Mouse (Mus musculus) liver, embryonic 13.5 days (tissue): Measurements from ENCODE around the gene Ascc2. TPM values are rescaled to one million over a fixed set of nuclear protein-coding genes. Genes with fewer than 3 reads are reported as not detected.

Experiments
- ATAC-seq: fragments of 200-750 bp; cut with Nextera tagmentation; 2 replicates; pipeline ENCODE4 v1.8.0; 2017; ENCODE audit warnings: low read depth, mild to moderate bottlenecking, moderate number of reproducible peaks, moderate library complexity
- DNase-seq: peaks from one replicate; pipeline ENCODE4 v3.0.0; 2022
- H3K27ac ChIP-seq: fragments of 300-500 bp; sonication (generic); 2 replicates; pipeline ENCODE4 v1.5.1; 2015; ENCODE audit warnings: moderate library complexity, mild to moderate bottlenecking, inconsistent platforms
- H3K27me3 ChIP-seq: fragments of 300-500 bp; sonication (generic); 2 replicates; pipeline ENCODE4 v1.6.1; 2015; ENCODE audit warnings: mild to moderate bottlenecking, inconsistent platforms
- H3K36me3 ChIP-seq: fragments of 300-500 bp; sonication (generic); 2 replicates; pipeline ENCODE4 v1.6.1; 2015; ENCODE audit warnings: mild to moderate bottlenecking, inconsistent platforms
- H3K4me1 ChIP-seq: fragments of 300-500 bp; sonication (generic); replicated peaks from 2 replicates; pipeline ENCODE4 v1.6.1; 2015; ENCODE audit warnings: inconsistent platforms
- H3K4me2 ChIP-seq: fragments of 300-500 bp; sonication (generic); 2 replicates; pipeline ENCODE4 v1.6.1; 2015; ENCODE audit warnings: inconsistent platforms, mild to moderate bottlenecking, moderate library complexity
- H3K4me3 ChIP-seq: fragments of 300-500 bp; sonication (generic); replicated peaks from 2 replicates; pipeline ENCODE4 v1.5.1; 2015; ENCODE audit warnings: mild to moderate bottlenecking, inconsistent platforms
- H3K9ac ChIP-seq: fragments of 300-500 bp; sonication (generic); 2 replicates; pipeline ENCODE4 v1.6.1; 2015; ENCODE audit warnings: mild to moderate bottlenecking, inconsistent platforms
- H3K9me3 ChIP-seq: fragments of 300-500 bp; sonication (generic); replicated peaks from 2 replicates; pipeline ENCODE4 v1.6.1; 2016; ENCODE audit warnings: inconsistent platforms
- WGBS: fragments of 180-500 bp; shearing (Covaris S2); methylation state at CpG from one replicate; pipeline ENCODE4 v1.1.7; 2015; ENCODE audit not compliant: insufficient replicate concordance; 5-methylcytosine and 5-hydroxymethylcytosine counted together
- polyA plus RNA-seq: library from polyadenylated mRNA; unstranded; fragments of >200 nt; fragmentation: Nextera tagmentation; extraction: Ambion mirVana; gene quantifications from 2 replicates; pipeline ENCODE4 v1.2.1, GENCODE M21; 2015

The Ascc2 gene
- polyA plus RNA-seq, result 18.9 and 23.9 TPM in 2 replicates

DNA sequence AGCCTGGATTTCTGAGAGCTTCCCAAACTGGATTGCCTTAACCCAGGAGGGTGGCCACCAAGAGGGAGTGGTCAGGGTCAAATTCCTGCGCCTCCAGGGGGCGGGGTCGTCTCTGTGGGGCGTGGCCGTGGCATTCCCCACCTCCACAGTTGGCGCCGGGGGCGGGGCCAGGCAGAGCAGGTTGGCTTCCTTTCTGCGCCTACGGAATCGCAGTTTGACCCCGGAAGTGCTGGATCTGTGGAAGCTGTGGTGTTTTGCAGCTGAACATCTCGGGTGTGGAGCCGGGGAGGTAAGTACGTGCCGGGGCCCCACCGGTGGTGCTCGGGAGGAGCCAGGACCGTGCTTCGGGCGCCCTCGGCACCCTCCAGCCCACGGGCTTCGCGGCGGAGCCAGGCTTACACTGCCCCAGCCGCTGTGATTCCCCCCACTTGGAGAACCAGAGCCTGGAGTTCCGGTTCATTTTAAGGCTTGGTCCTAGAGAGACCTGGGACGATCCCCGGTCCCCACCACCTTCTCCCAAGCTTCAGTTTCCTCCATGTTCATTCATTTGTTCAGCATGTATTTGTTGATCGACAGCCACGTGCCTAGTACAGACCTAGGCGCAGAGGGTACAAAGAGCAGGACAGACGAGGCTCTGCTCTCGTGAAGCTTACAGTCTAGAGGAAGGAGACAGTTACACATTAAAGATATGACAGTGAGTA is at the start of gene Ascc2:
TSS of gene Ascc2 (plus strand) at position 214 of the 701 bp plus-strand sequence.
- H3K4me2 ChIP-seq, result peak within 1 kb of the TSS; percentile 85
- peak within 1 kb of the TSS; percentile 85 for H3K27ac ChIP-seq
- ATAC-seq, result peak; percentile 90
- WGBS, result under 1% methylated on average over 35 of the region's 35 CpGs
- H3K27me3 ChIP-seq, result 0 out of 2 replicates have a peak, but pooled peaks cover 5% of the 10 kb centered on the region
- peak; percentile 95 for DNase-seq
- H3K4me1 ChIP-seq, result peaks cover 56% of the 10 kb centered on the region
- peak within 1 kb of the TSS; percentile 79 for H3K9ac ChIP-seq
- H3K9me3 ChIP-seq, result no peaks in the 10 kb centered on the region
- H3K4me3 ChIP-seq, result peak within 1 kb of the TSS; percentile 77
- peaks cover 23% of the 10 kb centered on the region for H3K36me3 ChIP-seq

DNA sequence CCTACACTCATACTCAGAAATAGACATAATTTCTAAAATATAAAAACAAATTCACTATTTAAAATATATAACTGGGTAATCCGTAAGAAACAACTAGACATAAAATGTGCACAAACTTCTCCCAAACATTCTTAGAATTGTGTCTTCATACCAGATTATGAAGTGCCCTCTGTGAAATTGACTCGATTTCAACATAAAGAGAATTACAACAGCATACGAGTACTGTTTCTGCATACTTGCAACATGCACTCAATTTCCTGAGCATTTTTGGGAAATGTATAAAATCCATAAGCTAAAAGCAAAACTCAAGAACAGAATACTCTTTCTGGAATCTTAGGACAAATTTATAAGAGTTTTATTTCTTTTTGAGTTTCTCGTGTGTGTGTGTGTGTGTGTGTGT is 45.7 kb upstream of the Ascc2 start:
- no peaks in the 10 kb centered on the region for H3K9me3 ChIP-seq
- no peak for ATAC-seq
- WGBS, result 80% methylated on average over 4 of the region's 4 CpGs
- H3K4me1 ChIP-seq, result peaks cover 52% of the 10 kb centered on the region
- no peaks in the 10 kb centered on the region for H3K27me3 ChIP-seq
- DNase-seq, result no peak
- H3K4me2 ChIP-seq, result peak overlapping the region; percentile 81
- no peak overlapping the region for H3K27ac ChIP-seq
- peaks cover 22% of the 10 kb centered on the region for H3K36me3 ChIP-seq
- H3K4me3 ChIP-seq, result peak overlapping the region; percentile 99
- H3K9ac ChIP-seq, result peak overlapping the region; percentile 44

DNA sequence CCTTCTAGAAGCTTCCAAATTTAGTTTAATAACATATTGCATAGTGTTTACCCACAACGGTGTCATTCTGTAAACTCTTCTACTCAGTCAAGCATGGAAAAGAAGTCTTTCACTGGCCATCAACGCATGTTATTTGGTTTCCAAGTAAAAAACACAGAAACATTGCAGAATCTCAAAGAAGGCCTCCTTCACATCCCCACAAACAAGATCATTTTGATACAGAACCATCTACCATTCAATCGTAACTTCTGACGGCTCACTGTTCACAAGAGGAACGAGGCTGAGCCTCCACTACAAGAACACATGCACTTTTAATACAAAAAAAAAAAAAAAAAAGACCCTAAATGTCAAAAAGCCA is 44.1 kb upstream of the Ascc2 start:
- no peak for ATAC-seq
- Histone ChIP-seq H3K4me2 (peak overlapping the region; percentile 81), H3K36me3 (0 out of 2 replicates have a peak, but pooled peaks cover 12% of the 10 kb centered on the region), H3K27me3 (no peaks in the 10 kb centered on the region), H3K4me1 (peaks cover 49% of the 10 kb centered on the region), H3K9ac (peak overlapping the region; percentile 100), H3K27ac (peak overlapping the region; percentile 96), H3K9me3 (no peaks in the 10 kb centered on the region), H3K4me3 (peak overlapping the region; percentile 99)
- WGBS, result 16% methylated on average over 5 of the region's 5 CpGs
- no peak for DNase-seq

DNA sequence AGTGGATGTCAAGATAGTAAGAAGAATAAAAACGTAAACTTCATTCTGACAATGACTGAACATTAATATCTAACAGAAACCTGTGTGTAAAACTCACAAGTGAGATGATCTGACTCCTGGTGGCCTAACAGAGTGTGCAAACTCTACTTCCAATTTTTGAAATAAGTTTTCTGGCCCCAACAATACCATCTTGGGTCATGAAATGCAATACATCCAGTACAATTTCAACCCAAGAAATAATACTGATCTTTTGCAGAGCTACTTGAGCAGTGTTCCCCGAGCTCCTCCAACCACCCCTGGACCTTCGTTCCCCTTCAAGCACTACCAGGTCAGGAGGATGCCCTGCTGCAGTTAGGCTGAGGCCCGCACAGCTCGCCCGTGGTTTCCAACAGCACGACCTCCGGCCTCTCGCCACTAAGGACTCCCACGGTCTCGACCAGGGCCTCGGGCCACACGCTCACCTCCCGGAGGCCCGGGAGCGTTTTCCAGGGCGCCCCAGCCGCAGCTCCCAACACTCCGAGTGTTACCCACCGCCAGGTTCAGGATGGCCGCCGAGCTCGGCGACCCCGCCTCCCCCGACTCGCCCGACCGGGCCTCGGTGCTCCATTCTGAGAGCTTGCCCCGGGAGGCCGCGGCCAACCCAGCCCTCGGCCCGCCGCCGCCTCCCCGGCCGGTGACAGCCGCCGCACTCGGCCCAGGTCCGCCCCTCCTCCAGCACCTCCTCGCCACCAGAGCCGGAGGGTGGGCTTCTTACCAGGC is 43.5 kb upstream of the Ascc2 start:
- no peaks in the 10 kb centered on the region for H3K27me3 ChIP-seq
- WGBS, result under 1% methylated on average over 38 of the region's 45 CpGs
- peak overlapping the region; percentile 100 for H3K9ac ChIP-seq
- H3K9me3 ChIP-seq, result no peaks in the 10 kb centered on the region
- H3K4me3 ChIP-seq, result peak overlapping the region; percentile 99
- peak overlapping the region; percentile 96 for H3K27ac ChIP-seq
- peak; percentile 83 for ATAC-seq
- DNase-seq, result peak; percentile 54
- H3K36me3 ChIP-seq, result 0 out of 2 replicates have a peak, but pooled peaks cover 12% of the 10 kb centered on the region
- H3K4me2 ChIP-seq, result peak overlapping the region; percentile 81
- peaks cover 49% of the 10 kb centered on the region for H3K4me1 ChIP-seq

DNA sequence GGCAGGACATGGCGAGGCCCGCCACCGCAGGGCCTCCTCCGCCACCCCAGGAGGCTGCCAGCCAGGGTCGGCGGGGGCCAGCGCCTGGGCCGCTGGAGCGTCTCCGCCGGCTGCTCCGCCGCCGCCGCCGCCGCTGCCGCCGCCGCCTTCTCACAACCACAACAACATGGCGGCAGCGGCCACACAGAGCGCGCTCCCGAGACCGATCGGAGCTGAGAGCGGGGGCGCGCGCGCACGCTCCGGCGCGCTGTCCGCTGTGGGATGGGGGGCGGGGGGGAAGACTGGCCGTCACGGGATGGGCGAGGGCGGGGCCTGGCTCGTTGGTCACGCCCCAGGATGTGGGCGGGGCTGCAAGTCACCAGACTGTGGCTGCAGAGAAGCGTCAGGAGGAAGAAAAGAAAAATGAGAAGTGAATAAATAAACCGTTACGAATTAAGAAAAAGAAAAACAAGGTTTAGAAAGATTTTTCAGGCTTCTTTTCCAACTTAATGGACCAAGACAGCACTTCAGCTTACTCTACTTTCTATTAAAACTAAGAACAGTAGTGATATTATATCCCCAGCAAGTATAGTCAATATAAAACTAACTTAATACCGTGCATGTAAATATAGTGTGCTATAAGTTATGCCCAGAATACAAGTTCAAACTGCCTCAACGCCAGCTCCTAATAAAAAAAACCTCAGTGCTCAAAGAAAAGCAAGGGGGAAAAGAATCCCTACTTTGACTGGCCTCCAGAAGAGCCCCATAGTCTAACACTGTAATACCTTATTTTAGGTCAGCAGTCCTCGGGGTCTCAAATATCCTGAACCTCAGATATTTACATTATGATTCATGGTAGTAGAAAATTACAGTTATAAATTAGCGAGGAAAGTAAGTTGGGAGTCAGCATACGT is 42.7 kb upstream of the Ascc2 start, which contains the start of gene Mtmr3:
TSS of gene Mtmr3 (minus strand) at position 256 of the 893 bp plus-strand sequence.
- H3K4me1 ChIP-seq, result peaks cover 46% of the 10 kb centered on the region
- H3K9me3 ChIP-seq, result no peaks in the 10 kb centered on the region
- ATAC-seq, result peak; percentile 83
- H3K27ac ChIP-seq, result peak within 1 kb of the TSS; percentile 96
- H3K36me3 ChIP-seq, result 0 out of 2 replicates have a peak, but pooled peaks cover 7% of the 10 kb centered on the region
- peak within 1 kb of the TSS; percentile 81 for H3K4me2 ChIP-seq
- peak within 1 kb of the TSS; percentile 99 for H3K4me3 ChIP-seq
- WGBS, result 5% methylated on average over 36 of the region's 53 CpGs
- DNase-seq, result peak; percentile 94
- H3K27me3 ChIP-seq, result no peaks in the 10 kb centered on the region
- H3K9ac ChIP-seq, result peak within 1 kb of the TSS; percentile 100

DNA sequence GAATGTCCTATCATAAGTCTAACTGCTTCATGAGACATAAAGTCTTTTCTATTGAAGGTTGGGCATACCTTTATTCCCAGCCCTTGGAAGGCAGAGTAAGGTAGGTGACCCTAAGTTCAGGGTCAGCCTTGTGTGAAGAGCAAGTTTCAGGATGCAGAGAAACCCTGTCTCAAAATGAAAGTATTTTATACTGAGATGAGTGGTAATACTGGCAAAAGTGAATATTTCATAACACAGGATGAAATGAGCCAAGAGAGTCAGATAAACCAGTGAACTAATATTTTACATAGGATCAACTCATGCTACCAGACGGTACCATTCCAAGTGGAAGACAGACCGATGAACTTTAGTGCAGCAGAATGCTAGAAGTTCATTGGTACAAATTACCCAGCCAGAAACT is 39.1 kb upstream of the Ascc2 start:
- Histone ChIP-seq H3K4me1 (peaks cover 19% of the 10 kb centered on the region), H3K4me3 (no peak overlapping the region), H3K36me3 (no peaks in the 10 kb centered on the region), H3K4me2 (no peak overlapping the region), H3K27me3 (peaks cover 3% of the 10 kb centered on the region; the same call in 1 of the 2 replicates), H3K9me3 (no peaks in the 10 kb centered on the region), H3K9ac (no peak overlapping the region), H3K27ac (no peak overlapping the region)
- DNase-seq (no peak), ATAC-seq (no peak)
- 82% methylated on average over 2 of the region's 2 CpGs for WGBS

DNA sequence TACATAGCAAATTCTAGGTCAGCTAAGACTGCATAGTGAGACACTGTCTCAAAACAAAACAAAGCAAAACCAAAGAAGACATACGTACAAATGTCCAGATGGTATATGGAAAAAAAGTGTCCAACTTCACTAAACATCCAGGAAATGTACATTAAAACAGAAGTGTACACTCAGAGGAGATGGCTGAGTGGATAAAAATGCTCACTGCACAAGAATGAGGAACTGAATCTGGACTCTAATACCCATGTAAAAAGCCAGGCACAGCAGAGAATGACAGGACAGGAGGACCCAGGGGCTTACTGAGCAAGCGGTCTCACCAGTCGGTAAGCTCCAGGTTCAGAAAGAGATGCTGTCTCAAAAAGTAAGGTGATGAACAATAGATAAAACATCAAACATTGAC is 37.6 kb upstream of the Ascc2 start:
- Histone ChIP-seq H3K9me3 (no peaks in the 10 kb centered on the region), H3K9ac (no peak overlapping the region), H3K27me3 (peaks cover 13% of the 10 kb centered on the region), H3K4me1 (peaks cover 26% of the 10 kb centered on the region), H3K4me3 (no peak overlapping the region), H3K36me3 (no peaks in the 10 kb centered on the region), H3K4me2 (no peak overlapping the region), H3K27ac (no peak overlapping the region)
- no peak for ATAC-seq
- 54% methylated on average over 3 of the region's 3 CpGs for WGBS
- DNase-seq, result no peak

DNA sequence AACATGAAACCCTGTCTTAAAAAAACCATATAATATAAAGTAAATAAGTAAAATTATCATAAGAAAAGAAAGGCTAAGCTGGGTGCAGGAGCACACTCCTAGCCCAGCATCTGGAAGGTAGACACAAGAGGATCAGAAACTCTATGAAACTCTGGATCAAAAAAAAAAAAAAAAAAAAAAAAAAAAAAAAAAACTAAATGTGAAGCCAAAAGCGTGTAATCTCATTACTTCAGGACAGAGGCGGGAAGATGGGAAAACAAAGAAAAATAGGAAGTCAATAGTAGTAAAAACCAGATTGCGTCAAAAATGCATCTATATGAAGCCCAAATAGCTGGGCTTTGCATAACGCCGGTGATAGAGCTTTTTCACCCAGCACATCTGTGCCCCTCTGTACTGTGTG is 35.7 kb upstream of the Ascc2 start:
- Histone ChIP-seq H3K27me3 (peaks cover 13% of the 10 kb centered on the region), H3K36me3 (no peaks in the 10 kb centered on the region), H3K9ac (no peak overlapping the region), H3K9me3 (no peaks in the 10 kb centered on the region), H3K4me1 (peaks cover 21% of the 10 kb centered on the region), H3K4me2 (no peak overlapping the region), H3K4me3 (no peak overlapping the region), H3K27ac (no peak overlapping the region)
- 82% methylated on average over 5 of the region's 5 CpGs for WGBS
- ATAC-seq (no peak), DNase-seq (no peak)

DNA sequence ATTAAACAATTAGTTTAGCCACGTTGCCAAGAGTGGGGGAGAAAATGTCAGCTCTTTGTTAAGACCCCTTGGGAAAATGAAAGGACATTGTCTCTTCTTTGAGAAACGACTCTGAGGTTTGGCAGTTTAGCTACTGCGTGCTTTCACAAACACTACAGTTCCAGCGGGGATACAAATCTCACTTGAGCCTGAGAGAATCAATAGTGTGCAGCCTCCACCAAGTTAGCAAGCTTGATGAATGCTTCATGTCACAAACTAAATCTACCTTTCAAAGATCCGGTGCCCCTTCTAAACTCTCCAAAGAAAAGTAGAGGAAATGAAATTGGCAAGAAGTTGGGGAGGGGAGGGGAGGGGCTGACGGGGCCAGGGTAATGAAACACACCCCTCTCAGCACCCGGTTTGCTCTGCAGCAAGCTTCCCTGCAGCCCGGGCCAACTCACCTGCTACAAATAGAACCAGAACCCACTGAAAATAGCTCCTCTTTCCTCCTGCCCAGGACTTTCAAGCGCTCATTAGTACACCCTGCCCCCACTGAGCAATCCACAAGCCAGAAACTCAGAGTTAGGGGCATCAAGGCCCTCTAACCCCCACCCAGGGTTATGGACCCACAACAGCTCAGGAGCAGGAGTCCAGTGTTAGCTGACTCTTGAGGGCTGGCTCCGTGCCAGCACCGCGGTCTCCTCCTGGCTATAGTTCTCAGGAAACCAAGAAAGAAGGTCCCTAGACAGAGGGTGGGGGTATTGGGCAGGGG is 34.7 kb upstream of the Ascc2 start:
- ATAC-seq, result no peak
- 39% methylated on average over 12 of the region's 12 CpGs for WGBS

DNA sequence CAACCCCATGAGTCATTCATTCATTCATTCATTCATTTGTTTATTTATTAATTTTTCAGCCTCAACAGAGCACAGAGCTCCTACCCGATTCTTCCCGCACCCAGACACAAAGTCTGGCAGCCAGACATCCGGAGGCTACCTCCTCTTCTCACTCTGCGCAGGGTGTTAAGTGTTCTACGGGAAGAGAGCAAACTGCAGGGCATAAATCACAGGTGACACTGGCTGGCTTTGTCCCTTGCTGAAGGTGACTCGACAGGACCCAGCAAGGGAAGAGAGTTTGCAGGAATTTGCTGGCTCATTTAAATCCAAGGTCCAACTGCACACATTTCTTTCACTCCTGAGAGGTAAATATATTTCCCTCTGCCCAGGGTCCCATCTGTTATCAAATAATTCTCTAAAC is 33.1 kb upstream of the Ascc2 start:
- peaks cover 13% of the 10 kb centered on the region for H3K27me3 ChIP-seq
- no peak overlapping the region for H3K4me3 ChIP-seq
- DNase-seq (no peak), ATAC-seq (no peak)
- no peaks in the 10 kb centered on the region for H3K9me3 ChIP-seq
- H3K36me3 ChIP-seq, result no peaks in the 10 kb centered on the region
- H3K4me1 ChIP-seq, result peaks cover 21% of the 10 kb centered on the region
- 37% methylated on average over 6 of the region's 6 CpGs for WGBS
- no peak overlapping the region for H3K27ac ChIP-seq
- H3K4me2 ChIP-seq, result no peak overlapping the region
- H3K9ac ChIP-seq, result no peak overlapping the region

More for the DNA sequence above, 34.7 kb upstream of the Ascc2 start:
- Histone ChIP-seq H3K4me2 (no peak overlapping the region), H3K36me3 (no peaks in the 10 kb centered on the region), H3K9me3 (no peaks in the 10 kb centered on the region), H3K27ac (no peak overlapping the region), H3K9ac (no peak overlapping the region), H3K4me1 (peaks cover 21% of the 10 kb centered on the region), H3K4me3 (no peak overlapping the region), H3K27me3 (peaks cover 13% of the 10 kb centered on the region)
- DNase-seq, result no peak
